Mouse (Mus musculus) liver, adult 2 months (tissue): ENCODE measurements around the gene Zxdb.
"Not testable (repeated sequence)": the region's sequence is repeated elsewhere in the genome, so short reads cannot be mapped to it uniquely, and the experiment has no call there.

Experiments
- CTCF ChIP-seq: fragments of 200-500 bp; IDR thresholded peaks from 2 replicates; pipeline ENCODE4 v1.5.1; 2011; ENCODE audit warnings: low read depth, low read length, control low read depth
- POLR2A ChIP-seq: fragments of 200-500 bp; IDR thresholded peaks from 2 replicates; pipeline ENCODE4 v1.6.1; 2011; ENCODE audit warnings: low read length, control low read depth; ENCODE audit not compliant: insufficient read depth; ENCODE audit errors: extremely low read depth

DNA sequence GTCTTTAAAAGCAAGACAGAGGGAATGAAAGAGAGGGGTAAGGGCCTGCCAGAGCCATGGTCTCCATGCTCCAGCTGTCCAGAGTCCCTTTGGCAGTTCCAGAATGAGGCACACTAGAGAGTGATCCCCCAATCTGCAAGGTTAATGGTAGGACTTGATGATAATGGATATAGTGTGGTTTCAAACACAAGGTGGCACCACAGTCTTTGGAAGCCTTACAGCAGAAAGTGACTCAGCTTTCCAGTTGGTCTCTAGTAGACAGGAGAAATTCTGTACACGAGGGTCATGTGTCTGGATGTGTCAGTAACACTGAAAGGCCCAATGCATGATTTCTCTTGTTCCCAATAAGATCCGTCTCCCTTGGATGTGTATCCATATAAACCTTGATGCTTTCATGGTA, 42.8 kb upstream of the Zxdb start:
- TF ChIP-seq CTCF, POLR2A: not testable (repeated sequence)
